22 mouse cellular contexts compared by ENCODE assay signal in the genomic region with DNA sequence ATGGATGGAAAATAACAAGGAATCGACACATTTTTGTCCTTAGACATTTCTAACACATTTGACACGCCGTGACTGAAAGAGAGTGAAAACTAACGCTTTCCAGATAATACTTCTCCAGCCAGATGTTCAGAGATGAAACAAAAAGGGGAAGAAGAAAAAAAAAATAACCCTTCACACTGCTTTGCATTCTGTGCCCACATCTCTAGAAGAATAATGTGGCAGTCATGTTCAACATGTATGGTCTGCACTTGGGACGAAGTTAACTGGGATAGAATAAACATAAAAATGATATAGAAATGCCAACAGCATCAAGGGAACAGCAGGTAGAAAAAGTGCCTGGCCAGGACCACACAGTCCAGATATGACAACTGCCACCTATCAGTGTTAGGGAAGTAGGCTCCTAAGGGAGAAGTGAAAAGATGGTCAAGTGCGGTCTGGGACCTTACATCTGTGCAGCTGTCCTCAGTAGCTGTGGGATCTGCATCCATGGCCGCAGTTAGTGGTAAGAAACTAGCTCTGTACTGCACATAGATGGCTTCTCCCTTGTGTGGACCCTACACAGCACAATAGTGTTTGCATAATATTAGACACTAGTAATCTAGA.
"Had no signal": no experiment of that assay in that cellular context is flagged by ENCODE, and none has a peak within 500 bp of the region (broad histone marks: within the 10 kb centered on the region; RNA-seq: fewer than 3 reads in every experiment).

No protein-coding gene starts in this region.

- H3K4me3 ChIP-seq: left cerebral cortex, adult 2 months; limb, embryonic 12.5 days; limb, embryonic 15.5 days; lung, embryonic 15.5 days; megakaryocyte, embryonic 14.5 days; midbrain, embryonic 12.5 days had no signal

- H3K9ac ChIP-seq: limb, embryonic 15.5 days; liver, embryonic 14.5 days; liver, postnatal 0 days; lung, embryonic 15.5 days; midbrain, embryonic 12.5 days had no signal

- H3K27me3 ChIP-seq: limb, embryonic 12.5 days; limb, embryonic 15.5 days had no signal

- H3K36me3 ChIP-seq: limb, embryonic 12.5 days; limb, embryonic 15.5 days; lung, embryonic 15.5 days; midbrain, embryonic 12.5 days had no signal

- ATAC-seq: intestine, embryonic 16.5 days; liver, postnatal 0 days; midbrain, embryonic 16.5 days had no signal

- DNase-seq: kidney, adult 18-20 months; kidney, adult 9 months; kidney, postnatal 14 days; kidney, postnatal 4 days; layer of hippocampus, adult 9-11 months; layer of hippocampus, postnatal 36 days; left cerebral cortex, postnatal 4 days; liver, postnatal 0 days; lung, postnatal 10 days; lung, postnatal 36 days; thymus, postnatal 25 days had no signal

- H3K27ac ChIP-seq: left cerebral cortex, adult 2 months; limb, embryonic 12.5 days; limb, embryonic 15.5 days; liver, embryonic 14.5 days; lung, embryonic 15.5 days; midbrain, embryonic 12.5 days; stomach, postnatal 0 days had no signal

- H3K4me2 ChIP-seq: limb, embryonic 12.5 days; limb, embryonic 15.5 days; liver, embryonic 11.5 days; lung, embryonic 15.5 days; midbrain, embryonic 12.5 days had no signal

- H3K9me3 ChIP-seq: limb, embryonic 12.5 days; limb, embryonic 15.5 days; lung, embryonic 15.5 days; megakaryocyte, embryonic 14.5 days; midbrain, embryonic 12.5 days had no signal
